Mouse (Mus musculus) urinary bladder, adult 18-20 months (tissue): ENCODE results near the gene Vmn2r3.
"Not testable (repeated sequence)": the region's sequence is repeated elsewhere in the genome, so short reads cannot be mapped to it uniquely, and the experiment has no call there.

Experiments
- DNase-seq, 2 experiments: peaks; one replicate each; pipeline ENCODE4 v3.0.0; 2022; ENCODE audit warnings: low spot score in 2 of 2, mixed read lengths in 2 of 2

Vmn2r3 gene

DNA sequence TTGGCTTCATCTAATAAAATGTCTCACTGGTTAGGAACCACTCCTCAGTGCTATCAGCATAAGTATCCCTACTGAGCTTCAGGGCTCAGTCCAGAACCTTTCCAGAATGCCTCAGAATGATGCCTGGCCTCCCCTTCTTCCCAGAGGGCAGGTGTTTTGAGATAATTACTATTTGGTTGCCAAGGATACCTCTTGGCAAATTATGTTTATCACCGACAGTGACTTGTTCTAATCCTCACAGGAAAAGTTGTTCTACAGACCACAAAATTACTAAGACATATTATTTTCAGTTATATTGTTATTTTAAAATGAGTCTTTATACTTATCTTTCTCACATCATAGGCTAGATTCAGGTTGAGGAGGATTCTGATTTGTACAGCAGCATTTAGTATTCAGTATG lies at the start of gene Vmn2r3:
TSS of gene Vmn2r3 (minus strand) at position 101 of the 400 bp plus-strand sequence.
- DNase-seq = no peak

DNA sequence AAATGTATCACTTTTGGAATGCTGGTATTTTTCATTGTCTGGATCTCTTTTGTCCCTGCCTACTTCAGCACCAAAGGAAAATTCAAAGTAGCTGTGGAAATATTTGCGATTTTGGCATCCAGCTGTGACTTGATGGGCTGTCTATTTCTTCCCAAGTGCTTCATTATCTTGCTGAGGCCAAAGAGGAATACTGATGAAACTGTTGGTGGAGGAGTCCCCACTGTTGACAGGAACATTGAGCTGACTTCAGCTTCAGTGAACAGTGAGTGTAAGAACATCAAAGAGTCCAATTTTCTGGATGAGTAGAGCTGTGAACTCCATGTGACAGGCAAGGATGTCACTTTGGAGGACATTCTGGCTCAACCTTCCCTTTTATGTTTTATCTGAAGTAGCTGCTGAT lies 43.0 kb upstream of the Vmn2r3 start:
- DNase-seq = no peak

- DNase-seq = no peak
These were observed 32.3 kb upstream of the Vmn2r3 start for GRCm38 (mm10) chr3:64321824-64322223.

DNA sequence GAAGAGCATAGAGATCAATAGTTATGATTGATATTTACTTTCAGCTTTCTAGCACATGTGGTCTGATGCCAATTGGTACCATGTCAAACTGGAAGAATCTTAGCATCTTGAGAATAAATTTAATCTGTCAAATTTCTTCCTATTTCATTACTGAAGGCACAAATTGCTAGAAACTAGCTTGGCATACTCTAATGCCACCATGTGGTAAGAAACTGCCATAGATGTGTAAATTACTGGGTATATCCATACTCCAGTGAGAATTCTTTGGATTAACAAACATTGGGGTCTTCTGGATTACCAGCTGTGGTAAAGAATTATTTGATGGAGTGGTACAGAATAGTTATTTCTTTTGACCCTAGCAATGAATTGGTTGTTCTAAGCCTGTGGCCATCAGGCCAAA lies 17.3 kb upstream of the Vmn2r3 start:
- no peak for DNase-seq

GRCm38 (mm10) chr3:64265762-64266112 lies 23.8 kb downstream of the Vmn2r3 start:
- DNase-seq = no peak

DNA sequence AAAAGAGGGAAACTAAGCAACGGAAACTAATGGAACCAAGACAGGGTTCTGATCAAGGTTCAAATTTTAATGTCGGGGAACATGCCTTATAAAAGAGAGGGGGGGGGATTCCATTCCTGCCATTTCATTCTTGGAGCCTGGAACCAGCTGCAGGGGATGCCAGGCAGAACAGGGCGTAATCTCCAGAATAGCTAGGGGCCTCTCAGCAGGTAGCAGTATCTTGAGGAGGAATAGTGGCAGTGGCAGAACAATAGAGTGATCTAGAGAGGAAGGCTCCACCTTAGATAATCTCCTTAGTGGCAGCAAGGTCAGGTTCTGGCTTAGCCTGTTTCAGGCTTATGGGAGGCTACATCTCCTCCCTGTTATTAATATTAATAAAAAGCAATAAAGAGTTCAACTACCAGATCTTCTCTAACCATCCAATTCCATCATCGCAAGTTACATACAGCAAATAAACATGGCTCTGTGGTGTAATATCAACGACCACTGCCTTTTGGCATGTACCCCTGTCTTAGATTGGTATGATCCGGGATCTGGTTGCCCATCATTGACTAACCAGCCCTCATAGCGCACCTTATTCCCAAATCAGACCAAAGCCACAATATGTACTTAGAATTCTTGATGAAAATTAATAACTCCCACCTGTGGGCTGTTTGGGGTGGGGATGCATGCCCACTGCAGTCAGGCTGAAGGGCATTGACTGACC lies 24.3 kb downstream of the Vmn2r3 start:
- DNase-seq = not testable (repeated sequence)

DNA sequence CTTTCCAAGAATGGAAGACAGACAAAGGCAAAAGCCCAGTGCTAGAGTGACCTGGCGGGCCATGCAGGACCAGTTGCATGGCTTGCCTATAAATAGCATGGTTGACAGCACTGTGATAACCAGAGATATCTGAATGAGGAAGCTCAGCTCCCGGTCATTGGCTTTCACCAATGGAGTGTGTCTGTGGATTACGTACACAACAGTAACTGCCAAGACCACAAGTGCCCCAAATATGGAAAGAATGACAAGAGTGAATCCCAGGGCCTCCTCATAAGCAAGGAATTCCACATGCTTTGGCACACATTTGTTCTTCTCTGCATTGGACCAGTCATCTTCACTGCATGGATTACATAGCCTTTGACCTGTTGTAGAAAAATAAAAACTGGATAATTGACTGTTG lies 29.9 kb downstream of the Vmn2r3 start:
- no peak for DNase-seq

- no peak for DNase-seq
These were observed 37.9 kb downstream of the Vmn2r3 start for GRCm38 (mm10) chr3:64251646-64252045.

- not testable (repeated sequence) for DNase-seq
These were observed 39.0 kb downstream of the Vmn2r3 start for GRCm38 (mm10) chr3:64250461-64250860.

DNA sequence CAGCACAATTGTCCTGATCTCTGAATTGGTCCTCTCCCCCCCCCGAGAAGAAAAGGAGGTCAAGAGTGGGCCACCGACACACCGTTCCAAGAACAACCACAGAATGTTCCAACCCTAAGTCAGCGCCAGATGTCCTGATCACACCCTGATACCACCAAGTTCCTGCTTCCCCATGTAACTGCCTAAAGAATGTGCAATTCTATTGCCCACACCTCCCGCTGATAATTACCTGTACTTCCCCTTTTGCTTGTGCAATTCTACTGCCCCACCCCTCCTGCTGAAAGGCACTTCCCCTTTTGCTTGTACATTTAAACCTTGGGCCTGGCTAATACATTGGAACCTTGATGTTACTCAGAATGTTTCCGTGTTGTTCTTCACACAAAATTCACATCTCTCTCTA lies 54.0 kb downstream of the Vmn2r3 start:
- not testable (repeated sequence) for DNase-seq

- not testable (repeated sequence) for DNase-seq
These were observed 55.9 kb downstream of the Vmn2r3 start for GRCm38 (mm10) chr3:64233655-64234054.

GRCm38 (mm10) chr3:64227243-64227642 lies 62.3 kb downstream of the Vmn2r3 start:
- no peak for DNase-seq
